ENCODE assay signal across 8 mouse cellular contexts in genomic region chr3:133092274-133092853, GRCm38 (mm10). TPM values are rescaled to one million over a fixed set of nuclear protein-coding genes. Genes with fewer than 3 reads are reported as not detected.
DNase-seq lines count a peak whose midpoint lies in the region; ATAC-seq and TF ChIP-seq lines count a peak whose summit lies in the region.

No protein-coding gene starts in this region.

- peak overlapping the region; percentile 91 for H3K4me3 ChIP-seq in thymus, adult 2 months (ENCODE audit: control insufficient read depth, insufficient read depth, low read length)
- H3K4me3 ChIP-seq in forebrain, embryonic 15.5 days = peak overlapping the region; percentile 79
- peak overlapping the region; percentile 93 for H3K4me3 ChIP-seq in liver, embryonic 15.5 days (replicated peaks)

- no peaks in the 10 kb centered on the region for H3K27me3 ChIP-seq in thymus, adult 2 months (ENCODE audit: control insufficient read depth, insufficient read depth, low read length)
- no peaks in the 10 kb centered on the region for H3K27me3 ChIP-seq in forebrain, embryonic 15.5 days
- H3K27me3 ChIP-seq in liver, embryonic 15.5 days = no peaks in the 10 kb centered on the region

- H3K27ac ChIP-seq in thymus, adult 2 months (ENCODE audit: control insufficient read depth, insufficient read depth, low read length) = peak overlapping the region; percentile 74
- H3K27ac ChIP-seq in forebrain, embryonic 15.5 days (replicated peaks) = peak overlapping the region; percentile 96
- peak overlapping the region; percentile 92 for H3K27ac ChIP-seq in liver, embryonic 15.5 days (replicated peaks)

- peak overlapping the region; percentile 81 for H3K9ac ChIP-seq in forebrain, embryonic 15.5 days (replicated peaks)
- H3K9ac ChIP-seq in liver, embryonic 15.5 days = peak overlapping the region; percentile 88

- no peak for ATAC-seq in forebrain, embryonic 15.5 days (replicated peaks)
- ATAC-seq in liver, embryonic 15.5 days (ENCODE audit: insufficient read depth) = no peak
- ATAC-seq in monocyte, adult 5-6 weeks (replicated peaks; ENCODE audit: insufficient number of reproducible peaks, low FRiP score, low TSS enrichment, poor library complexity, severe bottlenecking) = no peak

- H3K4me2 ChIP-seq in forebrain, embryonic 15.5 days (replicated peaks) = peak overlapping the region; percentile 57
- peak overlapping the region; percentile 80 for H3K4me2 ChIP-seq in liver, embryonic 15.5 days

- under 1% methylated on average over 7 of the region's 7 CpGs for WGBS in thymus, adult 2 months
- WGBS in forebrain, embryonic 15.5 days = 2% methylated on average over 7 of the region's 7 CpGs
- WGBS in liver, embryonic 15.5 days (ENCODE audit: insufficient replicate concordance) = under 1% methylated on average over 7 of the region's 7 CpGs

- no peak for TF ChIP-seq CTCF in thymus, adult 2 months (IDR thresholded peaks at IDR 0.05; ENCODE audit: borderline replicate concordance, control insufficient read depth, extremely low read depth, insufficient read depth, low read length, poor library complexity)

- no peaks in the 10 kb centered on the region for H3K9me3 ChIP-seq in forebrain, embryonic 15.5 days
- no peaks in the 10 kb centered on the region for H3K9me3 ChIP-seq in liver, embryonic 15.5 days (replicated peaks)

- H3K4me1 ChIP-seq in thymus, adult 2 months (replicated peaks; ENCODE audit: control insufficient read depth, insufficient read depth, low read length) = no peaks in the 10 kb centered on the region
- H3K4me1 ChIP-seq in forebrain, embryonic 15.5 days = peaks cover 25% of the 10 kb centered on the region
- peaks cover 27% of the 10 kb centered on the region for H3K4me1 ChIP-seq in liver, embryonic 15.5 days (replicated peaks)

- intact Hi-C loops in left cerebral cortex, postnatal 10 days (cut with DNase I) = loop anchor here (5.0 kb wide), 1 partner anchor 345 kb away; no protein-coding TSS in a partner anchor

- DNase-seq in thymus, adult 2 months = no peak
- no peak for DNase-seq in thymus, postnatal 36 days
- no peak for DNase-seq in left cerebral cortex, adult 9 months (ENCODE audit: low spot score in 2 of 2)
- DNase-seq in adipocyte (ENCODE audit: low spot score) = no peak
- DNase-seq in left cerebral cortex, postnatal 10 days (ENCODE audit: extremely low spot score in 1 of 2, low spot score in 2 of 2) = no peak

- H3K36me3 ChIP-seq in thymus, adult 2 months (ENCODE audit: control insufficient read depth, insufficient read depth, low read length) = 0 out of 2 replicates have a peak, but pooled peaks cover 1% of the 10 kb centered on the region
- 0 out of 2 replicates have a peak, but pooled peaks cover 6% of the 10 kb centered on the region for H3K36me3 ChIP-seq in forebrain, embryonic 15.5 days
- H3K36me3 ChIP-seq in liver, embryonic 15.5 days (replicated peaks) = 0 out of 2 replicates have a peak, but pooled peaks cover 3% of the 10 kb centered on the region

- no peak for TF ChIP-seq POLR2A in thymus, adult 2 months (IDR thresholded peaks at IDR 0.05; ENCODE audit: control insufficient read depth, extremely low read depth, insufficient read depth, low read length, poor library complexity)

RNA-seq across cellular contexts. Expression of gene Gstcd, which starts 0.5 kb away (rescaled TPM):
- 6.5 and 8.1 TPM in 2 replicates for polyA plus RNA-seq in thymus, adult 2 months (2012; rRNA removed)
- polyA plus RNA-seq in forebrain, embryonic 15.5 days (2015; fragmentation: Nextera tagmentation; extraction: Ambion mirVana) = 4.4 and 4.6 TPM in 2 replicates
- 2.8 and 2.9 TPM in 2 replicates for polyA plus RNA-seq in liver, embryonic 15.5 days (2015; fragmentation: Nextera tagmentation; extraction: Ambion mirVana)
- total RNA-seq in monocyte, adult 5-6 weeks (2017) = 3.6 to 11.3 TPM (median 7.3 TPM) in 3 replicates
- total RNA-seq in left cerebral cortex, postnatal 10 days (2021) = 1 to 10 TPM; 7.4 to 9.7 TPM

RNA-seq across cellular contexts. Expression of gene Ints12, which starts 0.7 kb away (rescaled TPM):
- polyA plus RNA-seq in thymus, adult 2 months (2012; rRNA removed) = 9.7 and 10.2 TPM in 2 replicates
- polyA plus RNA-seq in forebrain, embryonic 15.5 days (2015; fragmentation: Nextera tagmentation; extraction: Ambion mirVana) = 19.2 and 19.5 TPM in 2 replicates
- 8.5 and 9.3 TPM in 2 replicates for polyA plus RNA-seq in liver, embryonic 15.5 days (2015; fragmentation: Nextera tagmentation; extraction: Ambion mirVana)
- total RNA-seq in monocyte, adult 5-6 weeks (2017) = 20.5 to 42.5 TPM (median 28.5 TPM) in 3 replicates
- 10 to 100 TPM; 11.6 to 11.7 TPM for total RNA-seq in left cerebral cortex, postnatal 10 days (2021)
